Mouse (Mus musculus) layer of hippocampus, adult 9-11 months (tissue): ENCODE measurements around the gene Olfr273.
"Not testable (repeated sequence)": the region's sequence is repeated elsewhere in the genome, so short reads cannot be mapped to it uniquely, and the experiment has no call there.

Experiments
- DNase-seq: peaks from one replicate; pipeline ENCODE4 v3.0.0; 2022

The Olfr273 gene

DNA sequence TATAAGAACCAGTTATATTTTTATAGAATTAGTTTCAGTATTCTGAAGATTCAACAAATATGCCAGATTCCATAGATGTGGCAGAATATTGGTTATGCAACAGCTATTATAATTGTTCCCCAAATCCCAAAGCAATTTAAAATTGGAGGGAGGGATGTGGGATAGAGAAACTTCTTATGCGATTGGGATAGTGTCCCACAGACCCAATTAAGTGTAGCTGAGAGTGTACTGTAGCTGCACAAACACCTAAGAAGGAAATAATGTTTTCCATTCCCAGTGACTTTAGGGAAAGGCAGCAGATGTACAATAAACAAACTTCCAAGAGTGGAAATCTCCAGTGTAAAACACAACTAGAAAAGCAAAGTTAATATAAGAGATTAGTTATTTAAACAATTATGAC is at the start of gene Olfr273:
TSS of gene Olfr273 (minus strand) at position 101 of the 400 bp plus-strand sequence.
- no peak for DNase-seq

DNA sequence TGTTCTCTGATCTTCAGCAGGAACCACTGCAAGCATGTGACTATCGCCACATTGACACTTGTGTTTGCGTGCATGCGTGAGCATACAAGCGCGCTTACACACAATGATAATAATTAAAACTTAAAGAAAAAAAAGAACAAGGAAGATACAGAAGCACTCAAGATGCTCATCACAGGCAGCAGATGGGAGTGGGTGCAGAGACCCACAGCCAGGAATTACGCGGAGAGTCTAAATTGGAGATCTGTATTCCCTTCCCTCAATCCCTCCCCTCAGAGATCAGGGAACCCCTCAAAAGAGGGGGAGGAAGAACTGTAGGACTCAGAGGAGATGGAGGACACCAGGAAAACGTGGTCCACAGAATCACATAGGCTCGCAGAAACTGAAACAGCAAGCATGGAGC is 5.1 kb upstream of the Olfr273 start:
- DNase-seq, result peak; percentile 5

DNA sequence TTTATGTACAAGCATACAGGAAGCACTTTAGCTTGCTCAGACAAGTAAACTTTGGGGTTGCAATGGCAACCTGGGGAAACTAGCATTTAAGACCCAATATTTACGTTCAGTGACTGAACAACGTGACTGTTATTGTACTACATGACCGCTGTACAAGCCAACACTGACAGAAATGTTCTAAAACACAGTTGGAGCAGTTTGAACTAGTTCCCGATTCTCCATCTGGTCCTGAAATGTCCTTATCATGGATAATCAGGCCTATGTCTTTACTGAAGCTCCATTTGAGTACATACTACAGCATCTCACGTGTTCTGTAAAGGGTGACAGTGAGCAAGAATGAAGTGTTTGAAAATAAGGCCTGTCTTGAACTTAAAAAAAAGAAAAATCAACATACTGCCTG is 9.4 kb downstream of the Olfr273 start:
- peak; percentile 14 for DNase-seq

DNA sequence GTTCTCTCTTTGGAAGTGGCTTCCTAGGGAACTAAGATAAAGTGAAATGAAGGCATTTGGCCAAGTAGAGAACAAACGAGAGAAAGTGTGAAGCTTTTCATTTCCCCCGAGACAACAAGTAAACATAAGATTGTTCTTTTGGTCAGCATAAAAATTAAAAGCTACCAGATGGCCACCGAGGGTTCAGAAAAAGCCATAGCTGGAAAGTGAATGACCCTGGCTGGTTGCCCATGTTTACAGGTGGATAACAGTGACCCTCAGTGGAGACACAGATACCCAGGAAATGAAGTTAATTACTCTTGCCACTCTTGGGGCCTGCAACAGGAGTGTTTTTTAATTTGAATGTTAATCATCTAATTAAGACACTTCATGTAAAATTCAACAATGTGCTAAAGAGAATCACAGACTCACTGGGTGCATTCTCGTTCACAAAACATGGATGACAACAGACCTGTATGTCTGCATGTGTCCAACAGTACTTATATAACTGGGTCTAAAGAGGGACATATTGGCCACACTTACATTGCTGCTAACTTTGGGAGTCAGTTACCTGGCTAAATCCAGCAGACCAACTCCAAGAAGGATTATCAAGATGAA is 9.9 kb downstream of the Olfr273 start:
- DNase-seq, result no peak

DNA sequence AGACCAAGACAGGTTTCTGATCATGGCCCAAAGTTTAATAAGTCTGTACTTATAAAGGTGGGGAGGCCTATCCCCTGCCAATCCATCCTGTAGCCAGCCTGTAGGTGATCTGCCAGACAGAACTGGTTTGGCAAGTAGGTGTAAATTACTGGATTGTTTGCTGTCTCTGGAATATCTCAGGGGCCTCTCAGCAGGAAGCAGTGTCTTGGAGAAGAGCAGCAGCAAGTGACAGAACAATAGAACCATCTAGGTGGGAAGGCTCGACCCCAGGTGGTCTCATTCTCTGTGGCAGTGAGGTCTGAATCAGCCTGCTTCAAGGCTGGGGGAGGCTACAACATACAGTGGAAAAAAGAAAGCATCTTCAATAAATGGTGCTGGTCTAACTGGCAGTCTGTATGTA is 13.6 kb downstream of the Olfr273 start:
- DNase-seq, result not testable (repeated sequence)

DNA sequence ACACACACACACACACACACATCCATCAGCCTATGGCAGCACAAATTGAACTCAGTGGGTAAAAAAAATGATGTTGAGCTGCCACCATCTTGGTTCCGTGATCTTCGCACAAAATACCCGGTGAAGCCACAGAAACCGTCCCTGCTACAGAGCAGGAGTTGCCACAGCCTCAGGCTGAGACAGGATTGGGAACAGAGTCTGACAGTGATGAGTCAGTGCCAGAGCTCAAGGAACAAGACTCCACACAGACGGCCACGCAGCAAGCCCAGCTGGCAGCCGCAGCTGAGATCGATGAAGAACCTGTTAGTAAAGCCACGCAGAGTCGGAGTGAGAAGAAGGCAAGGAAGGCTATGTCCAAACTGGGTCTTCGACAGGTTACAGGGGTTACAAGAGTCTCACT is 37.7 kb downstream of the Olfr273 start:
- peak; percentile 9 for DNase-seq

DNA sequence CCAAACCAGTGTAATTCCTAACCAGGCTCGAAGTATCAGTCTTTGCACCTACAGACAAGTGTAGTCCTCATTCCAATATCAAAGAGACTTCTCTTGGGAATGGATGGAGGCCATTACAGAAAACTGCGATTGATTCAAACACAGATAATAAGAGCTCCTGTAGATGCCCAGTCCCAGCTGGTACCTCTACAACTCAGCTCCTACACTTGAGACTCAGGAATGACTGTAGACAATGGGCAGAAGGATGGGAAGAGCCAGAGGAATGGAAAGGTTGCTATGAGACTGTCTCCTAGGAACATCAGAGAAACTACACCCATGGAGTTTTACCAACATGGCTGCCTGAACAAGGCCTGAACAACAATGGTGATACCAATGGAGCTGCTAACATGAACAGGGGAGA is 44.7 kb downstream of the Olfr273 start, which contains the start of gene Olfr275:
TSS of gene Olfr275 (plus strand) at position 301 of the 400 bp plus-strand sequence.
- DNase-seq, result no peak

DNA sequence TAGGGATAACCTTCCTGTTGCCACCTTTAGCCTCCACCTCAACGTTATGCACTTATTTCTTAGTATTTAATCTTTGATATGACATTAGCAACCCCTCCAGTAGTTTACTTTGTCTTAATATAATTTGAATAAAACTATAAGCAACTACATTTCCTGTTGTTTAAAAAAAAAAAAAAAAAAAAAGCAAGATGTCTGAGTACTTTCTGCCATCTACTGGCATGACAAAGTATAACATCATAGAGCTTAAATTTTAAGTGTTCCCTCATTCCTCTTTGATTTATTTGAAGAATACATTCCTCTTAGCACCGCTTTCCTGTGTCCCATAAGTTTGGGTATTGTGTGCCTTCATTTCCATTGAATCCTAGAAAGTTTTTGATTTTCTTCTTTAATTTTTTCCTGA is 47.2 kb downstream of the Olfr273 start:
- DNase-seq, result no peak
